Mouse (Mus musculus) urinary bladder, postnatal 0 days (tissue): ENCODE measurements around the gene Kcnj6. TPM values are rescaled to one million over a fixed set of nuclear protein-coding genes. Genes with fewer than 3 reads are reported as not detected.

ENCODE experiments used
- microRNA-seq: library from miRNA; unstranded; fragments of <30 nt; microRNA quantifications from one replicate; pipeline ENCODE4, GENCODE M21; 2016
- polyA plus RNA-seq: library from polyadenylated mRNA; unstranded; fragments of >200 nt; fragmentation: Nextera tagmentation; extraction: Ambion mirVana; gene quantifications from 2 replicates; pipeline ENCODE4 v1.2.1, GENCODE M21; 2015

The Kcnj6 gene
- not detected in 2 replicates for polyA plus RNA-seq

GRCm38 (mm10) chr16:94997340-94997849, at the start of gene Kcnj6:
TSS of gene Kcnj6 (minus strand) at chr16:94997701.

Small RNA genes lying within 50 kb of the gene (microRNA-seq; reads per million reads assigned to microRNA genes)
- not detected for gene Gm22745
